Mouse (Mus musculus) cortical plate, adult 2 months (tissue): ENCODE results near the gene Swi5. TPM values are rescaled to one million over a fixed set of nuclear protein-coding genes. Genes with fewer than 3 reads are reported as not detected.
A peak's percentile ranks its signal among the peaks of the same experiment; 100 is the strongest.

ENCODE experiments used
- H3K27ac ChIP-seq: fragments of 200-500 bp; 2 replicates; pipeline ENCODE4 v1.5.1; 2012; ENCODE audit warnings: low read length, control low read depth, inconsistent platforms; ENCODE audit not compliant: insufficient read depth
- H3K4me1 ChIP-seq: fragments of 200-500 bp; 2 replicates; pipeline ENCODE4 v1.6.1; 2011; ENCODE audit warnings: low read length; ENCODE audit not compliant: control insufficient read depth, insufficient read depth
- H3K4me3 ChIP-seq: fragments of 200-500 bp; 2 replicates; pipeline ENCODE4 v1.5.1; 2011; ENCODE audit warnings: mild to moderate bottlenecking, low read length, control low read depth; ENCODE audit not compliant: insufficient read depth
- CTCF ChIP-seq: fragments of 200-500 bp; IDR thresholded peaks from 2 replicates; pipeline ENCODE4 v1.5.1; 2011; ENCODE audit warnings: mild to moderate bottlenecking, control low read depth, low read length; ENCODE audit not compliant: insufficient read depth; ENCODE audit errors: extremely low read depth
- POLR2A ChIP-seq: fragments of 200-500 bp; IDR thresholded peaks from 2 replicates; pipeline ENCODE4 v1.6.1; 2011; ENCODE audit warnings: mild to moderate bottlenecking, low read length, control low read depth; ENCODE audit not compliant: insufficient read depth; ENCODE audit errors: extremely low read depth
- polyA plus RNA-seq: library from polyadenylated mRNA; depleted of rRNA; stranded (reverse); fragments of >200 nt; gene quantifications from 2 replicates; pipeline ENCODE4 v1.2.3, GENCODE M21; 2012; rRNA removed

Swi5 gene
- polyA plus RNA-seq, 1 experiment, result 268 TPM

DNA sequence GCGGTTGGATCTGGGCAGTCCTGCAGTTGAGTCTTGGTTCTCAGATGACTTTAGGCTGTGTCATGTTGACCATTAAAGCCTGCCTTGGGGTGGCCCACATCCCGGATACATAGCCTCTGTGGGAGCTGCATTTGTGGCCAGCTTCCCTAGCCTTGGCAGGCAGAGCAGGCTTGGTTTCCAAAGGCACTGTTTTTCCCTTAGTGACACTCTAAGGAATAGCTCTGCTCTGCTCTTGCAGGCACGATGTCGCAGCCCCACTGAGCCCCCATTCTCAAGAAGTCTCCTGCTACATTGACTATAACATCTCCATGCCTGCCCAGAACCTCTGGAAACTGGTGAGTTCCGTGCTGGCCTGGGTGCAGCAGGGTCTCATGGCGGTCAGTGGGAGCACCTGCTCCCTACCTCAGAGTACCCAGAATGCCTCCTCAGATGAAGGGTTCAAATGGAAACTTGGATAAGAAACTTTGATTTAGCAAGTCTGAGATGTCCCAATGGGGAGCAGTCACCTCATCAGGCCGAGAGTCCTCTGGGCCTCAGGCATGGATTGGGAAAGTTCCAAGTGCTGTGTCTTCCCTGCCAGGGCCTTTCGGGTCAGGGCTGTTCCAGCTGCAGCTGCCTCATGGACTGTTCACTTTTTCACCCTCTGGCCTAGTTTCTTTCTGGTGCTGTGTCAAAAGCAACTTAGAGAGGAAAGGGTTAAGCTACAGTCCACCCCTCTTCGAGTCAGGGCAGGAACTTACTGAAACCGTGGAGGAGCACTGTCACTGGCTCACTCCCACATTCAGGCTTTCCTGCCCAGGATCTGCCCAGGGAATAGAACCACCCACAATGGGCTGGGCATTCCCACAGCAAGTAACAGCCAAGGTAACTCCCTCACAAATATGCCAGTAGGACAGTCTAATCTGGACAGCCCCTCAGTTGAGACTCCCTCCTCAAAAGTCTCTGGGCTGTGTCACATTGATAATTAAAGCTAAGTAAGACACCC is 39.2 kb downstream of the Swi5 start:
- Histone ChIP-seq H3K27ac (no peak overlapping the region), H3K4me3 (no peak overlapping the region), H3K4me1 (no peaks in the 10 kb centered on the region)
- no peak for TF ChIP-seq CTCF
- no peak for TF ChIP-seq POLR2A

DNA sequence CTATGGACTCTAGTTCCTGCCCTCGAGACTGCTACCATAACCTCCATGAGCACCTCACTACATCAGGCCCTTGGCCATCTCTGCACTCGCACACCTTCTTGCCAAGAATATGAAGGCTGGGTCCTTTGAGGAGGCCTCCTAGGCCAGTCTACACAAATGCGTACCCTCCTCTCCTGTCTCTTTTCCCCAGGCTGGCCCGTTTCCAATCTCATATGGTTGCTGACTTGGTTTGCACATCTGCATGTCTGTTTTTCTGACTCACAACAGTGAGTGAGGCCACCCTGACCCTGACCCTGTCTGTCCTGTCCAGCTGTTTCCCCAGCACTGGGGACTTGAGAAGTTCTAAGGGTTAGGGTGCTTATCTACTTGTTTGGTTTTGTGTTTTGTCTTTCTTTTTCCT is 41.1 kb downstream of the Swi5 start:
- H3K4me1 ChIP-seq, result no peaks in the 10 kb centered on the region
- H3K27ac ChIP-seq, result no peak overlapping the region
- H3K4me3 ChIP-seq, result no peak overlapping the region
- no peak for TF ChIP-seq POLR2A
- no peak for TF ChIP-seq CTCF

- Histone ChIP-seq H3K27ac (no peak overlapping the region), H3K4me1 (no peaks in the 10 kb centered on the region), H3K4me3 (no peak overlapping the region)
- no peak for TF ChIP-seq POLR2A
- TF ChIP-seq CTCF, result no peak
Observed at GRCm38 (mm10) chr2:32242986-32243385, 44.9 kb downstream of the Swi5 start.

DNA sequence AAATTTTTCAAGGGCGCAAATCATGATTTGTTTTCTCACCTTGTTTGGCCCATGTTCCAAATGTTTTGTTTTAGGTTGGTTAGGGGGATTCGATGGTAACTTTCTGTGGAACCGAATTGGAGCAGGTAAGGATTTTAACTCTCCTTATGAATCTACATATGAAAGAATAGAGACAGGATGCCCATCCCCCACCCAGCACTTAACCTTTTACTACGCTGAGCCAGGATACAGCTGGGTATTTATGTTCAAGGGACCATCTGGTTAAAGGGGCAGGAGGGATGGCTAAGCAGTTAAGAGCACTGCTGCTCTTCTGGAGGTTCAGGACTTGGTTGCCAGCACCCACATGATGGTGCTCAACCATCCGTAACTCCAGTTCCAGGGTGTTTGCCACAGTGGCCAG is 47.3 kb downstream of the Swi5 start:
- H3K4me3 ChIP-seq, result no peak overlapping the region
- no peak overlapping the region for H3K27ac ChIP-seq
- no peak for TF ChIP-seq CTCF
- no peaks in the 10 kb centered on the region for H3K4me1 ChIP-seq

DNA sequence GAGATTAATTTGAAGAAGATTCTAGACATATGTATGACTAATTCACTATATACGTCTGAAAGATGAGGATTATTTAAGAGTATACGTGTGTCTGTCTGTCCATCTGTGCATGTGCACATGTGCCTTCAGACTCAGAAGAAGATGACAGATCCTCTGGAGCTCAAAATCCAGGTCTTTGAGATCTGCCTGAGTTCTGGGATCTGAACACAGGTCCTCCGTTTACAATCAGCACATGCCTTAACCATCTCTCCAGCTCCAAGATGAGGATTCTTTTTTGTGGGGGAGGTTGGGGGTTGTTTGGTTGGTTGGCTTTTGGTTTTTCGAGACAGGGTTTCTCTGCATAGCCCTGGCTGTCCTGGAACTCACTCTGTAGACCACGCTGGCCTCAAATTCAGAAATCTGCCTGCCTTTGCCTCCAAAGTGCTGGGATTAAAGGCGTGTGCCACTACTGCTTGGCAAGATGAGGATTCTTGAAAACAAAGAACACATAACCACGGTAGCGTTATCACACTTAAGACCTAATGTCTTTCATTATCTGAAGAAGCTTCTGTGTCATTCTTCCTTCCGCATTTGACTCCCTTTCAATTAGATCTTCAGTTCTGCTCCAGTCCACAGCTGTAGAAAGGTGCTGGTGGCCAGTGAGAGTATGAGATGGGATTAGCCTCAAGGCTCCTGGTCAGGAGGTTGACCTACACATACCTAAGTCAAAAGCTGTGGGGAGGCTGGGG is 49.0 kb downstream of the Swi5 start:
- Histone ChIP-seq H3K4me3 (no peak overlapping the region), H3K4me1 (peaks cover 3% of the 10 kb centered on the region; the same call in 1 of the 2 replicates), H3K27ac (no peak overlapping the region)
- no peak for TF ChIP-seq CTCF
- no peak for TF ChIP-seq POLR2A

DNA sequence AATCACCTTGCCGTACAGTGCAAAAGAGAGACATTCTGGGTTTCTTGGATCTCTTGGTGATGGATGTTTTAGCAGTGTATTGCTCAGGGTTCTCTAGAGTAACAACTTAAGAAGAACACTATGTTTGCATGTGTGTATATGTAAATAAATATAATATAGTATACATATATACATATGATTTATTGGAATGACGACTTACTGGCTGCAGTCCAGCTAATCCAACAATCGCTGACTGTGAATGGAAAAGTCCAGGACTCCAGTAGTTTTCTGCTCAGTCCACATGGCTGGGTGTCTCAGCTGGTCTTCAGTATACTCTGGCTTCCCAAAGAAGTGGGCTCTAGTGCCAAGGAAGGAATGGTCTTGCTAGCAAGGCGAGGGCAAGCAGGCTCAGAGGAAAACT is 50.3 kb downstream of the Swi5 start:
- Histone ChIP-seq H3K4me1 (peaks cover 3% of the 10 kb centered on the region; the same call in 1 of the 2 replicates), H3K4me3 (peak overlapping the region; percentile 63), H3K27ac (no peak overlapping the region)
- TF ChIP-seq CTCF (no peak), POLR2A (no peak)

DNA sequence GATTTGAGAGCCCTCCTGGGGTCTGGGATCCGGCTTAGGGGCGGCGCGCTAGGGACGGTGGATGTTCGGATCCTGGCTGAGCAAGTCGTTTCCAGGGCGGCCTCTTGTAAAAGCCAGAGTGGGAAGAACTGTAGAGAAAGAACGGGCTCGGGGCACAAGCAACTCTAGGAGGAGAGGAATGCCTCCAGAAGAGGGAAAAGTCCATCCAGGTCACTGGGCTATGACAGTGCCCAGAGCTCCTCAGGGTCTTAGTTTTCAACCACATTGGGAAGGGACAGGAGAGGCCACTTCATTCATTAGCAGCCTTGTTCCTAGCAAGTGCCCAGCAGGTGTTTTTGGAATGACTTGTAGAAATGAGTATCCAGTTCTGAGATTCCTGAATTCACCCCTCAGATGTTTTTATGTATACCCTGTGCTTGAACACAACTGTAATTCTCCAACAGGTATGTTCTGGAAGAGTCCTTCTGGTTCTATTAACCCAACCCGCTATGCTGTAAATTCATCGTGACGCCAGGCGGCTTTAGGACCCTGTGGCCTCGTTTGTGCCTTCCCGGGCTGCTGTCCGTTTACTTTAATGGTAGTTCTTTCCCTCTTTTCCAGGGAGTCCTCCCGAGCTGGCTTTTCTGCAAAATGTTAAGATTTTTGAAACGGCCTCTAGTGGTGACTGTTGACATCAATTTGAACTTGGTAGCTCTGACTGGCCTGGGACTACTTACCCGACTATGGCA is 51.0 kb downstream of the Swi5 start:
- Histone ChIP-seq H3K4me3 (peak overlapping the region; percentile 63), H3K4me1 (peaks cover 3% of the 10 kb centered on the region; the same call in 1 of the 2 replicates)
- peak; percentile 18; the same call in 1 of the 2 replicates for TF ChIP-seq CTCF
- no peak for TF ChIP-seq POLR2A

DNA sequence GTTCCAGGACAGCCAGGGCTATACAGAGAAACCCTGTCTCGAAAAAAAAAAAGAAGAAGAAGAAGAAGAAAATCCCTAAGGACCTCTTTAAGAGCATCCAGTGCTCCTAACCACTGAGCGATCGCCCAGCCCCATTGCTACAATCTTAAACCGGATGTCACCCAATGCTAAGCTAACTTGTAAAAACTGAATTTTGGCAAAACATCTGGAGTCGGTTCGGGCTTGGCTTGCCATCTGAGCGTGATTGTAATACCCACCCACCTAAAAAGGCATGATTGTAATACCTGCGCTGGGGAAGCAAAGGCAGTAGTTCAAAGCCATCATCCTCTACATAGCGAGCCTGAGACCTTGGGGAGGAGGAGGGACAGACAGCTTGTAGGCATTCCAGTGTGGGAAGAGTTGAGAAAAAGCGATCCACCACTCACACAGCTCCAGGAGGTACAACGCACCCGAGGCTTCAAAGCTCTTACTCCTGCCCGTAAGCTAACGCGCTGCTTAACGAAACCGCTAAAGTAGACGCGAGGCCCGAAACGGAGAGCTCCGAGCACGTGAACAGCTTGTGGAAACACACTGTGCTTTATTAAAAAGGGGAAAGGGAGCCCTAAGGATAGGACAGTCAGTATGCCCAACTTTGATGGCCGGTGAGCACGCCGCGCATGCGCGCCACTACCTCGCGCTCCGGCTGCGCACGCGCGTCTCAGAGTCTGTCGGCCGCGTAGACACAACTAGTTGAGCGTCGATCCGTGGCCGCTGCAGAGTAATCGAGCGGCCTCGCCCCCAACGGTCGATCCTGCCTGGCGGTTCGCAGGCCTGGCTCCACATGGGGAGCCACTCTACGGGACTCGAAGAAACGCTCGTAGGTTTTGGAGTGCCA is 51.8 kb downstream of the Swi5 start, which contains the start of gene Pomt1:
TSS of gene Pomt1 (plus strand) at position 705 of the 874 bp plus-strand sequence.
- TF ChIP-seq POLR2A (peak; percentile 93), CTCF (no peak)
- no peak within 1 kb of the TSS for H3K27ac ChIP-seq
- H3K4me3 ChIP-seq, result peak within 1 kb of the TSS; percentile 63
- H3K4me1 ChIP-seq, result peaks cover 3% of the 10 kb centered on the region; the same call in 1 of the 2 replicates

More for the DNA sequence above, 51.0 kb downstream of the Swi5 start:
- H3K27ac ChIP-seq, result no peak overlapping the region

DNA sequence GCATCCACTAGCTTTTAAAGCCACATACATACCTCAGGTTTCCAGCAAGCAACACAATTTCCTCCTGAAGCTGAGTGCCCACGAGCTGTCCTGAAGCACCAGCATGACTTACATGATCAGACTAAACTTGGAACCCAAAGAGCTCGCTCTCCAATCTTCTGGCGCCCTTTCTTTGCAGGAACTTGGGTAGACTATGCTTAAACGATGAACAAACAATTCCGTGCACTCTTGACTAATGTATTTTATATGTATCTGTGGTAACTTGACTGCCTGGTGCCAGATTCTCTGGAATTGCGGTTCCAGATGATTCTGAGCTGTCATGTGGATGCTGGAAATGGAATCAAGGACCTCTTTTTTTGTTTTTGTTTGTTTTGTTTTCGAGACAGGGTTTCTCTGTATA is 52.4 kb downstream of the Swi5 start:
- no peak overlapping the region; the same call in 1 of the 2 replicates for H3K4me3 ChIP-seq
- TF ChIP-seq POLR2A (no peak), CTCF (no peak)
- H3K4me1 ChIP-seq, result peaks cover 3% of the 10 kb centered on the region; the same call in 1 of the 2 replicates
- no peak overlapping the region for H3K27ac ChIP-seq

Other genes with a start within 250 kb of the Swi5 start
- gene Fam78a, start 203.2 kb downstream of the Swi5 start, polyA plus RNA-seq, result 3.2 and 3.7 TPM in 2 replicates
- gene Plpp7, start 192.5 kb downstream of the Swi5 start, polyA plus RNA-seq, result 34.5 and 36.4 TPM in 2 replicates
- gene Prrc2b, start 137.0 kb downstream of the Swi5 start, polyA plus RNA-seq, result 97.6 and 99.1 TPM in 2 replicates
- gene Pomt1, start 51.5 kb downstream of the Swi5 start, polyA plus RNA-seq, result 16.8 and 19.1 TPM in 2 replicates
- 60.1 and 65.2 TPM in 2 replicates for gene Uck1, start 27.9 kb downstream of the Swi5 start, polyA plus RNA-seq
- gene Golga2, start 691 bp downstream of the Swi5 start, polyA plus RNA-seq, result 60.1 and 65.0 TPM in 2 replicates
- gene Ciz1, start 64.3 kb upstream of the Swi5 start, polyA plus RNA-seq, result 171 and 184 TPM in 2 replicates
- gene Dnm1, start 65.3 kb upstream of the Swi5 start, polyA plus RNA-seq, result 1,325 and 1,395 TPM in 2 replicates
- gene 1110008P14Rik, start 93.9 kb upstream of the Swi5 start, polyA plus RNA-seq, result 931 and 1,007 TPM in 2 replicates
- 0.25 and 0.58 TPM in 2 replicates for gene Lcn2, start 100.2 kb upstream of the Swi5 start, polyA plus RNA-seq
- 57.9 and 63.4 TPM in 2 replicates for gene Ptges2, start 107.8 kb upstream of the Swi5 start, polyA plus RNA-seq
- gene Naif1, start 162.4 kb upstream of the Swi5 start, polyA plus RNA-seq, result 3.2 and 3.4 TPM in 2 replicates
- gene Slc25a25, start 163.4 kb upstream of the Swi5 start, polyA plus RNA-seq, result 44.7 and 49.1 TPM in 2 replicates
- gene Fam102a, start 247.3 kb upstream of the Swi5 start, polyA plus RNA-seq, result 39.2 and 46.7 TPM in 2 replicates